ENCODE assay signal across 13 mouse cellular contexts in genomic region chrX:48147741-48148186, GRCm38 (mm10). TPM values are rescaled to one million over a fixed set of nuclear protein-coding genes. Genes with fewer than 3 reads are reported as not detected.
DNase-seq lines count a peak whose midpoint lies in the region; ATAC-seq and TF ChIP-seq lines count a peak whose summit lies in the region.
"Had no signal": no experiment of that assay in that cellular context is flagged by ENCODE, and none has a peak within 500 bp of the region (broad histone marks: within the 10 kb centered on the region; RNA-seq: fewer than 3 reads in every experiment).

No protein-coding gene starts in this region.

- no peak overlapping the region for H3K27ac ChIP-seq in liver, embryonic 14.5 days
- peak overlapping the region; percentile 98 for H3K27ac ChIP-seq in spleen, adult 2 months (ENCODE audit: insufficient read depth, low read length)
- no peak overlapping the region for H3K27ac ChIP-seq in forebrain, embryonic 13.5 days
- no peak overlapping the region for H3K27ac ChIP-seq in stomach, postnatal 0 days (replicated peaks)
- H3K27ac ChIP-seq in kidney, embryonic 16.5 days (ENCODE audit: low read length) = no peak overlapping the region
- H3K27ac ChIP-seq in hindbrain, embryonic 12.5 days = no peak overlapping the region

- peak overlapping the region; percentile 26 for H3K4me2 ChIP-seq in liver, embryonic 14.5 days (ENCODE audit: low read depth)
- no peak overlapping the region for H3K4me2 ChIP-seq in forebrain, embryonic 13.5 days
- no peak overlapping the region for H3K4me2 ChIP-seq in stomach, postnatal 0 days (replicated peaks; ENCODE audit: low read depth)
- H3K4me2 ChIP-seq in kidney, embryonic 16.5 days (replicated peaks; ENCODE audit: low read depth, low read length) = no peak overlapping the region
- no peak overlapping the region for H3K4me2 ChIP-seq in hindbrain, embryonic 12.5 days (replicated peaks)

- WGBS in liver, embryonic 14.5 days (ENCODE audit: insufficient replicate concordance) = 29% methylated on average over 7 of the region's 7 CpGs
- 22% methylated on average over 7 of the region's 7 CpGs for WGBS in spleen, adult 2 months
- WGBS in forebrain, embryonic 13.5 days = 81% methylated on average over 7 of the region's 7 CpGs
- WGBS in stomach, postnatal 0 days = 84% methylated on average over 7 of the region's 7 CpGs
- 91% methylated on average over 6 of the region's 7 CpGs for WGBS in kidney, embryonic 16.5 days
- 86% methylated on average over 7 of the region's 7 CpGs for WGBS in hindbrain, embryonic 12.5 days

- no peaks in the 10 kb centered on the region for H3K36me3 ChIP-seq in G1E (replicated peaks)
- no peaks in the 10 kb centered on the region for H3K36me3 ChIP-seq in liver, embryonic 14.5 days (replicated peaks; ENCODE audit: control insufficient read depth, insufficient read depth, low read depth)
- peaks cover 10% of the 10 kb centered on the region for H3K36me3 ChIP-seq in spleen, adult 2 months (ENCODE audit: control insufficient read depth, insufficient read depth, low read length)
- no peaks in the 10 kb centered on the region for H3K36me3 ChIP-seq in forebrain, embryonic 13.5 days (ENCODE audit: poor library complexity, severe bottlenecking)
- H3K36me3 ChIP-seq in stomach, postnatal 0 days (ENCODE audit: control insufficient read depth, insufficient read depth, low read length) = no peaks in the 10 kb centered on the region
- no peaks in the 10 kb centered on the region for H3K36me3 ChIP-seq in kidney, embryonic 16.5 days (ENCODE audit: insufficient read depth, low read length)
- no peaks in the 10 kb centered on the region for H3K36me3 ChIP-seq in hindbrain, embryonic 12.5 days

- DNase-seq in B cell, adult 2 months = peak; percentile 59
- DNase-seq in G1E (ENCODE audit: low spot score) = peak; percentile 58
- no peak for DNase-seq in liver, embryonic 14.5 days (ENCODE audit: low read depth in 3 of 3, low spot score in 3 of 3)
- DNase-seq in spleen, adult 2 months (ENCODE audit: low read depth in 1 of 2, low spot score in 2 of 2) = peak in 1 of 2 experiments; percentile 72
- DNase-seq in stomach, postnatal 0 days (ENCODE audit: low spot score) = no peak
- DNase-seq: adrenal gland, postnatal 25 days; cerebellum, postnatal 10 days; gastrocnemius, postnatal 14 days had no signal

- peak; percentile 46; the same call in 1 of the 2 replicates for ATAC-seq in G1E (ENCODE audit: extremely low read depth, insufficient number of reproducible peaks, low FRiP score, poor library complexity, severe bottlenecking)
- ATAC-seq in liver, embryonic 14.5 days (ENCODE audit: insufficient read depth) = no peak
- no peak for ATAC-seq in forebrain, embryonic 13.5 days
- ATAC-seq in stomach, postnatal 0 days (ENCODE audit: low FRiP score, low TSS enrichment) = no peak
- ATAC-seq in kidney, embryonic 16.5 days (ENCODE audit: low FRiP score, low TSS enrichment) = no peak
- no peak for ATAC-seq in hindbrain, embryonic 12.5 days (ENCODE audit: low FRiP score)
- ATAC-seq: hindbrain, embryonic 16.5 days; Patski had no signal

- H3K9me3 ChIP-seq in G1E (replicated peaks) = no peaks in the 10 kb centered on the region
- no peaks in the 10 kb centered on the region for H3K9me3 ChIP-seq in liver, embryonic 14.5 days (ENCODE audit: control insufficient read depth, low read length)
- no peaks in the 10 kb centered on the region for H3K9me3 ChIP-seq in forebrain, embryonic 13.5 days (replicated peaks)
- H3K9me3 ChIP-seq in stomach, postnatal 0 days (ENCODE audit: control insufficient read depth, low read length) = no peaks in the 10 kb centered on the region
- no peaks in the 10 kb centered on the region for H3K9me3 ChIP-seq in kidney, embryonic 16.5 days (ENCODE audit: low read length)
- H3K9me3 ChIP-seq in hindbrain, embryonic 12.5 days (replicated peaks) = no peaks in the 10 kb centered on the region

- H3K9ac ChIP-seq in liver, embryonic 14.5 days (replicated peaks) = no peak overlapping the region
- H3K9ac ChIP-seq in forebrain, embryonic 13.5 days = no peak overlapping the region
- H3K9ac ChIP-seq in stomach, postnatal 0 days (ENCODE audit: low read length) = no peak overlapping the region
- no peak overlapping the region for H3K9ac ChIP-seq in kidney, embryonic 16.5 days (replicated peaks; ENCODE audit: low read length)
- no peak overlapping the region for H3K9ac ChIP-seq in hindbrain, embryonic 12.5 days

- no peaks in the 10 kb centered on the region for H3K27me3 ChIP-seq in G1E (ENCODE audit: insufficient read depth, low read length)
- H3K27me3 ChIP-seq in liver, embryonic 14.5 days (ENCODE audit: control insufficient read depth, insufficient read depth, low read length) = no peaks in the 10 kb centered on the region
- H3K27me3 ChIP-seq in spleen, adult 2 months (ENCODE audit: control insufficient read depth, insufficient read depth, low read length) = no peaks in the 10 kb centered on the region
- no peaks in the 10 kb centered on the region for H3K27me3 ChIP-seq in forebrain, embryonic 13.5 days
- H3K27me3 ChIP-seq in stomach, postnatal 0 days (ENCODE audit: control insufficient read depth, insufficient read depth, low read length) = no peaks in the 10 kb centered on the region
- no peaks in the 10 kb centered on the region for H3K27me3 ChIP-seq in kidney, embryonic 16.5 days (ENCODE audit: insufficient read depth, low read length)
- no peaks in the 10 kb centered on the region for H3K27me3 ChIP-seq in hindbrain, embryonic 12.5 days

- H3K4me3 ChIP-seq in G1E (ENCODE audit: low read depth, low read length) = peak overlapping the region; percentile 46; the same call in 1 of the 2 replicates
- H3K4me3 ChIP-seq in liver, embryonic 14.5 days (ENCODE audit: insufficient read depth in 1 of 2, low read depth in 2 of 2, low read length in 2 of 2) = peak overlapping the region; percentile 21 to 45; a peak in 2 of 4 replicates
- peak overlapping the region; percentile 88 for H3K4me3 ChIP-seq in spleen, adult 2 months (ENCODE audit: extremely low read depth, insufficient read depth, insufficient read length)
- H3K4me3 ChIP-seq in forebrain, embryonic 13.5 days = no peak overlapping the region
- H3K4me3 ChIP-seq in stomach, postnatal 0 days (ENCODE audit: low read depth, low read length) = no peak overlapping the region
- H3K4me3 ChIP-seq in kidney, embryonic 16.5 days (ENCODE audit: low read length) = no peak overlapping the region
- no peak overlapping the region for H3K4me3 ChIP-seq in hindbrain, embryonic 12.5 days

- no peak for TF ChIP-seq CTCF in G1E (IDR thresholded peaks at IDR 0.05; ENCODE audit: low read depth, low read length)
- no peak for TF ChIP-seq CTCF in liver, embryonic 14.5 days (IDR thresholded peaks at IDR 0.05; ENCODE audit: low read depth)
- no peak for TF ChIP-seq CTCF in spleen, adult 2 months (IDR thresholded peaks at IDR 0.05; ENCODE audit: extremely low read depth, insufficient read depth, insufficient read length, insufficient replicate concordance)
- no peak for TF ChIP-seq CTCF in stomach, postnatal 0 days (IDR thresholded peaks at IDR 0.05; ENCODE audit: low read depth)

- peak; percentile 57 for TF ChIP-seq POLR2A in spleen, adult 2 months (IDR thresholded peaks at IDR 0.05; ENCODE audit: low read depth, low read length)

- no peak for TF ChIP-seq EP300 in liver, embryonic 14.5 days (IDR thresholded peaks at IDR 0.05; ENCODE audit: low read depth)
- TF ChIP-seq EP300 in stomach, postnatal 0 days (optimal IDR thresholded peaks at IDR 0.05) = no peak

- H3K4me1 ChIP-seq in G1E (ENCODE audit: insufficient read depth, low read depth, low read length) = peaks cover 53% of the 10 kb centered on the region
- peaks cover under 1 to 11% of the 10 kb centered on the region in 2 experiments for H3K4me1 ChIP-seq in liver, embryonic 14.5 days (replicated peaks; ENCODE audit: control insufficient read depth in 2 of 2, insufficient read depth in 2 of 2, low read length in 1 of 2)
- peaks cover 32% of the 10 kb centered on the region for H3K4me1 ChIP-seq in spleen, adult 2 months (ENCODE audit: control insufficient read depth, insufficient read depth, insufficient read length)
- H3K4me1 ChIP-seq in forebrain, embryonic 13.5 days = no peaks in the 10 kb centered on the region
- no peaks in the 10 kb centered on the region for H3K4me1 ChIP-seq in stomach, postnatal 0 days (replicated peaks; ENCODE audit: control insufficient read depth, insufficient read depth)
- H3K4me1 ChIP-seq in kidney, embryonic 16.5 days (ENCODE audit: insufficient read depth, low read length) = no peaks in the 10 kb centered on the region
- H3K4me1 ChIP-seq in hindbrain, embryonic 12.5 days = no peaks in the 10 kb centered on the region

RNA-seq across cellular contexts. Expression of gene Sash3, which starts 1.5 kb away (rescaled TPM):
- 0.63 and 1.1 TPM in 2 replicates for total RNA-seq in G1E (2014; fragmentation: Nextera tagmentation)
- 9.2 and 10.6 TPM in 2 replicates for total RNA-seq in G1E (2017)
- 1.5 and 1.7 TPM in 2 replicates for polyA plus RNA-seq in G1E (2012)
- polyA plus RNA-seq in liver, embryonic 14.5 days (2012; rRNA removed) = 3.8 and 4.0 TPM in 2 replicates
- polyA plus RNA-seq in liver, embryonic 14.5 days (2014; fragmentation: Nextera tagmentation; extraction: Ambion mirVana) = 6.9 TPM in 2 replicates
- 100 and 106 TPM in 2 replicates for polyA plus RNA-seq in spleen, adult 2 months (2012; rRNA removed)
- polyA plus RNA-seq in forebrain, embryonic 13.5 days (2015; fragmentation: Nextera tagmentation; extraction: Ambion mirVana) = 0.71 and 0.72 TPM in 2 replicates
- polyA plus RNA-seq in stomach, postnatal 0 days (2015; fragmentation: Nextera tagmentation; extraction: Ambion mirVana) = 1.5 and 1.6 TPM in 2 replicates
- polyA plus RNA-seq in kidney, embryonic 16.5 days (2015; fragmentation: Nextera tagmentation; extraction: Ambion mirVana) = 1.7 and 2.0 TPM in 2 replicates
- polyA plus RNA-seq in hindbrain, embryonic 12.5 days (2016; fragmentation: Nextera tagmentation; extraction: Ambion mirVana) = 1.0 and 1.6 TPM in 2 replicates
- polyA plus RNA-seq: Patski had no signal

RNA-seq across cellular contexts. Expression of gene Xpnpep2, which starts 39.2 kb away (rescaled TPM):
- total RNA-seq in G1E (2014; fragmentation: Nextera tagmentation) (1.1 and 1.7 TPM in 2 replicates), G1E (2017) (2.0 and 3.1 TPM in 2 replicates)
- 0.25 and 0.39 TPM in 2 replicates for polyA plus RNA-seq in G1E (2012)
- polyA plus RNA-seq in liver, embryonic 14.5 days (2012; rRNA removed) = 0.01 TPM in 1 of 2 replicates, not detected in the other
- 0.23 TPM in 1 of 2 replicates, not detected in the other for polyA plus RNA-seq in liver, embryonic 14.5 days (2014; fragmentation: Nextera tagmentation; extraction: Ambion mirVana)
- 0.05 and 0.08 TPM in 2 replicates for polyA plus RNA-seq in spleen, adult 2 months (2012; rRNA removed)
- 0.57 and 0.64 TPM in 2 replicates for polyA plus RNA-seq in forebrain, embryonic 13.5 days (2015; fragmentation: Nextera tagmentation; extraction: Ambion mirVana)
- polyA plus RNA-seq in stomach, postnatal 0 days (2015; fragmentation: Nextera tagmentation; extraction: Ambion mirVana) = 0.58 and 1.1 TPM in 2 replicates
- polyA plus RNA-seq in kidney, embryonic 16.5 days (2015; fragmentation: Nextera tagmentation; extraction: Ambion mirVana) = 7.8 and 8.3 TPM in 2 replicates
- 2.3 and 3.3 TPM in 2 replicates for polyA plus RNA-seq in hindbrain, embryonic 12.5 days (2016; fragmentation: Nextera tagmentation; extraction: Ambion mirVana)

Comparison
In these comparisons a context has a peak if more than half of its experiments do, and no peak if none do; other contexts are left out.
1. DNase-seq: peak in B cell, adult 2 months (2 of 2) and G1E (single experiment); none in liver, embryonic 14.5 days (0 of 3) and stomach, postnatal 0 days (single experiment).
2. H3K4me3 ChIP-seq: peak in G1E (single experiment), liver, embryonic 14.5 days (2 of 2) and spleen, adult 2 months (single experiment); none in forebrain, embryonic 13.5 days (single experiment), stomach, postnatal 0 days (single experiment), kidney, embryonic 16.5 days (single experiment) and hindbrain, embryonic 12.5 days (single experiment).
3. RNA of gene Sash3, which starts 1.5 kb away (polyA plus RNA-seq): 100 to 106 TPM in spleen, adult 2 months; 3.8 to 6.9 TPM in liver, embryonic 14.5 days, 1.7 to 2.0 TPM in kidney, embryonic 16.5 days, 1.5 to 1.6 TPM in stomach, postnatal 0 days, 1.5 to 1.7 TPM in G1E, 1.0 to 1.6 TPM in hindbrain, embryonic 12.5 days and 0.71 to 0.72 TPM in forebrain, embryonic 13.5 days; every median in the first group is over 10 times any median in the second.